Mouse (Mus musculus): Measurements from ENCODE around the gene Tmem151b. TPM values are rescaled to one million over a fixed set of nuclear protein-coding genes. Genes with fewer than 3 reads are reported as not detected.

The Tmem151b gene
- polyA plus RNA-seq, 1 experiment from 2014 or later: 1.4 TPM

DNA sequence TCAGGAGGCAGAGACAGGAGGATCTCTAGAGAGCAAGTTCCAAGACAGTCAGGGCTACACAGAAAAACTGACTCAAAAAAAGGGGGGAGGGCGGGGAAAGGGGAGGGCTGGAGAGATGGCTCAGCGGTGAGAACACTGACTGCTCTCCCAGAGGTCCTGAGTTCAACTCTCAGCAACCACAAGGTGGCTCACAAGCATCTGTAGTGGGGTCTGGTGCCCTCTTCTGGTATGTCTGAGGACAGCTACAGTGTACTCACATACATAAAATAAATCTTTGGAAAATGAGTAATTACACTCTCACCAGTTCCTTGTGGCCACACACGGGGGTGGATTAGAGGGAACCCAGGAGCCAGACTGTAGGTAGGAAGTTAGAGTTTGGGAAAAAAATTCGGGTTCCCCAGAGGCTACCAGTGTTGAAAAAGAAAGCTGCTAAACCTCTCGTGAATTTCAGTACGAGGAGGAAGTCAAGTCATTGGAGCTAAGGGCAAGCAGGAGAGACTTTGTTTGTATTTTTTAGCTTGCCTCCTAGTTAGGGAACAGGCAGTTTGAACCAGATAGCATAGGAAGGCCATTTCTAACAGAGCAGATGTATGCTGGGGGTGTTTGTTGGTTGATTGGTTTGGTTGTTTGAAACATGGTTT lies 33.4 kb upstream of the Tmem151b start:
- H3K36me3 ChIP-seq: peaks cover 19% of the 10 kb centered on the region
- no peak for ATAC-seq (ENCODE audit: extremely low read depth, insufficient number of reproducible peaks, low FRiP score, low TSS enrichment)
- H3K4me1 ChIP-seq: peaks cover 56% of the 10 kb centered on the region
- no peak overlapping the region for H3K9ac ChIP-seq
- H3K27me3 ChIP-seq (replicated peaks): no peaks in the 10 kb centered on the region
- WGBS: 62% methylated on average over 6 of the region's 6 CpGs
- H3K9me3 ChIP-seq: peaks cover 7% of the 10 kb centered on the region; the same call in 1 of the 2 replicates
- H3K4me2 ChIP-seq: no peak overlapping the region
- no peak overlapping the region for H3K4me3 ChIP-seq
- 0 out of 2 replicates have a peak overlapping the region, but pooled peaks have one; percentile 95 for H3K27ac ChIP-seq (replicated peaks)

DNA sequence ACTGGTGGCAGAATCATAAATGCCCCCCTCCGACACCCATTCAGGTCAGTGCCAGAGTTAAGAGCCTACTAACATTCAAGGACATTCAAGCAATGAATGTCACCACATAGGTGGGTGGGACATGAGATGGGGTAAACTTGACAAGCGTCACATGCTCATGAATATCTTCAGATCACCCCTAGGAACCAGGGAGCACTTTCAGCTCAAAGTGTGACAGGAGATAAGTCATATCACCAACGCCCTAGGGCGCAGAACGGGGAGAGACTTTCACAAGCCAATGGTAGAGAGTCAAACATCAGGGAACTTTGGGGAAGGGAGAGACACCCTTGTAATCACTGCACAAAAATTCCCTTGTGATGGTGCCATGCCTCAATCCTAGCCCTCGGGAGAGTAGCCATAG lies 32.7 kb upstream of the Tmem151b start:
- 68% methylated on average over 6 of the region's 6 CpGs for WGBS
- H3K4me2 ChIP-seq: no peak overlapping the region
- no peak for ATAC-seq (ENCODE audit: extremely low read depth, insufficient number of reproducible peaks, low FRiP score, low TSS enrichment)
- H3K4me1 ChIP-seq: peaks cover 59% of the 10 kb centered on the region
- H3K36me3 ChIP-seq: peaks cover 12% of the 10 kb centered on the region
- no peaks in the 10 kb centered on the region for H3K27me3 ChIP-seq (replicated peaks)
- no peak overlapping the region for H3K4me3 ChIP-seq
- peaks cover 7% of the 10 kb centered on the region; the same call in 1 of the 2 replicates for H3K9me3 ChIP-seq
- H3K27ac ChIP-seq (replicated peaks): peak overlapping the region; percentile 59; the same call in 1 of the 2 replicates
- no peak overlapping the region for H3K9ac ChIP-seq

DNA sequence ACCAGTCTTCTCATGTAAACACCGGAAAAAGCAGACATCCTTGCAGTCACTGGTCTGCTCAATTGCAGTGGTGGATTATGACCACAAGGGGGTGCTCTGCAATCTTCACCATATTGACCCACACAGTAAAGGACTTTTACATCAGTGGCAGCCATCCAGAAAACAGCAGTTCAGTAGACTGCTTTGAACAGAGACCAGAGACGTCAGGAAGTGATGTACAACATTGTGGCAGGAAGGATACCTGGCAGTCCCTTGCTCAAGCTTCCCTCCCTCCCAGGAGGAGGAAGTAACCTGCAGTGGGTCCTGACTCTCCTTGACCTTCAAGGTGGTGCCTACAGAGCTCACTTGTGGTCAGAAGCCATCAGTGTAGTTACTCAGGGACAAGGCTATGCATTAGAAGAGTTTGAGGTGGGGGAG lies 32.1 kb upstream of the Tmem151b start:
- WGBS: 12% methylated on average over 2 of the region's 2 CpGs
- Histone ChIP-seq H3K9me3 (peaks cover 3% of the 10 kb centered on the region; the same call in 1 of the 2 replicates), H3K27ac (replicated peaks) (peak overlapping the region; percentile 59), H3K4me3 (no peak overlapping the region), H3K36me3 (peaks cover 6% of the 10 kb centered on the region), H3K4me1 (peaks cover 59% of the 10 kb centered on the region), H3K4me2 (no peak overlapping the region), H3K27me3 (replicated peaks) (no peaks in the 10 kb centered on the region), H3K9ac (no peak overlapping the region)
- no peak for ATAC-seq (ENCODE audit: extremely low read depth, insufficient number of reproducible peaks, low FRiP score, low TSS enrichment)

- H3K9me3 ChIP-seq: no peaks in the 10 kb centered on the region
- peak overlapping the region; percentile 33; the same call in 1 of the 2 replicates for H3K9ac ChIP-seq
- WGBS: 32% methylated on average over 12 of the region's 12 CpGs
- 0 out of 2 replicates have a peak overlapping the region, but pooled peaks have one; percentile 4 for H3K4me2 ChIP-seq
- no peak overlapping the region for H3K4me3 ChIP-seq
- no peaks in the 10 kb centered on the region for H3K27me3 ChIP-seq (replicated peaks)
- peak overlapping the region; percentile 59 for H3K27ac ChIP-seq (replicated peaks)
- peaks cover under 1% of the 10 kb centered on the region; the same call in 1 of the 2 replicates for H3K36me3 ChIP-seq
- ATAC-seq (ENCODE audit: extremely low read depth, insufficient number of reproducible peaks, low FRiP score, low TSS enrichment): no peak
- peaks cover 56% of the 10 kb centered on the region for H3K4me1 ChIP-seq
These were observed 31.5 kb upstream of the Tmem151b start for GRCm38 (mm10) chr17:45580958-45581477.

- no peaks in the 10 kb centered on the region for H3K27me3 ChIP-seq (replicated peaks)
- no peak overlapping the region for H3K4me2 ChIP-seq
- no peaks in the 10 kb centered on the region for H3K9me3 ChIP-seq
- no peak for ATAC-seq (ENCODE audit: extremely low read depth, insufficient number of reproducible peaks, low FRiP score, low TSS enrichment)
- H3K4me1 ChIP-seq: peaks cover 52% of the 10 kb centered on the region
- 84% methylated on average over 4 of the region's 4 CpGs for WGBS
- no peaks in the 10 kb centered on the region for H3K36me3 ChIP-seq
- no peak overlapping the region for H3K27ac ChIP-seq (replicated peaks)
- no peak overlapping the region for H3K9ac ChIP-seq
- H3K4me3 ChIP-seq: no peak overlapping the region
These were observed 30.1 kb upstream of the Tmem151b start for GRCm38 (mm10) chr17:45579554-45579953.

DNA sequence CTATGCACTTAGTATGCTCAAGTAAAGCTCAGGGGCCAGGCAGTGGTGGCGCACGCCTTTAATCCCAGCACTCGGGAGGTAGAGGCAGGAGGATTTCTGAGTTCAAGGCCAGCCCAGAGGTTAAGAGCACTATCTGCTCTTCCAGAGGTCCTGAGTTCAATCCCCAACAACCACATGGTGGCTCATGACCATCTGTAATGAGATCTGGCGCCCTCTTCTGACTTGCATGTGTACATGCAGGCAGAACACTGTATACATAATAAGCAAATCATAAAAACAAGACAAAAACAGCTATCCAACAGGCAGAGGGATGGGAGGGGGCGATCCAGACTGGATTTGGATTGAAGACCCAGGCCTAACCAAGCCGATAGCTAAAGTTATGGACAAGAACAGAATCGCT lies 29.4 kb upstream of the Tmem151b start:
- WGBS: 70% methylated on average over 7 of the region's 7 CpGs
- Histone ChIP-seq H3K4me2 (no peak overlapping the region), H3K4me1 (peaks cover 49% of the 10 kb centered on the region), H3K9ac (peak overlapping the region; percentile 38; the same call in 1 of the 2 replicates), H3K27ac (replicated peaks) (peak overlapping the region; percentile 87), H3K9me3 (no peaks in the 10 kb centered on the region), H3K4me3 (no peak overlapping the region), H3K27me3 (replicated peaks) (no peaks in the 10 kb centered on the region), H3K36me3 (no peaks in the 10 kb centered on the region)
- ATAC-seq (ENCODE audit: extremely low read depth, insufficient number of reproducible peaks, low FRiP score, low TSS enrichment): no peak

DNA sequence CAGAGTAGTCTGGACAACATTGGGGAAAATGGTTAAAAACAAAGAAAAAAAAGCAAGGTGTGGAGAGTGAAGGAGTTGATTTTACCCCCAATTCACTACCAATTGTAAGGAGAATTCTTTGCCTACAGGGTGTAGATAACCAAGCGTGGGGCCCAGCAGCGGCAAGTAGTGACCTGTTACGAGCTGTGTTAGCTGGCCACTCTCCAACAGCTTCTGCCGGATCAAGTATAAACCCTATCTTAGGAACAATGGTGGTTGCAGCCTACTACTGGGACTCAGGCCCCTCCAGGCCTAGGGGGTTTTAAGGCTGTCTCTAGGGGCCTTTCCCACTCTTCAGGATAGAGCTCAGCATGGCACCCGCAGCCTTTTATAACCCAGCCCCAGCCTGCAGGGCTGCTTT lies 28.8 kb upstream of the Tmem151b start:
- Histone ChIP-seq H3K4me1 (peaks cover 43% of the 10 kb centered on the region), H3K27me3 (replicated peaks) (no peaks in the 10 kb centered on the region), H3K27ac (replicated peaks) (peak overlapping the region; percentile 87), H3K9ac (peak overlapping the region; percentile 38), H3K9me3 (no peaks in the 10 kb centered on the region), H3K4me3 (no peak overlapping the region), H3K4me2 (0 out of 2 replicates have a peak overlapping the region, but pooled peaks have one; percentile 10), H3K36me3 (no peaks in the 10 kb centered on the region)
- 17% methylated on average over 5 of the region's 5 CpGs for WGBS
- no peak for ATAC-seq (ENCODE audit: extremely low read depth, insufficient number of reproducible peaks, low FRiP score, low TSS enrichment)

- WGBS: 86% methylated on average over 8 of the region's 8 CpGs
- Histone ChIP-seq H3K27ac (replicated peaks) (peak overlapping the region; percentile 99), H3K9me3 (no peaks in the 10 kb centered on the region), H3K27me3 (replicated peaks) (no peaks in the 10 kb centered on the region), H3K4me2 (peak overlapping the region; percentile 87), H3K36me3 (peaks cover 19% of the 10 kb centered on the region), H3K4me1 (peaks cover 45% of the 10 kb centered on the region), H3K4me3 (peak overlapping the region; percentile 100), H3K9ac (peak overlapping the region; percentile 100)
- ATAC-seq (ENCODE audit: extremely low read depth, insufficient number of reproducible peaks, low FRiP score, low TSS enrichment): no peak
These were observed 25.8 kb upstream of the Tmem151b start for GRCm38 (mm10) chr17:45575123-45575897.

GRCm38 (mm10) chr17:45574129-45574761 lies 24.8 kb upstream of the Tmem151b start:
- peak overlapping the region; percentile 87 for H3K4me2 ChIP-seq
- no peaks in the 10 kb centered on the region for H3K9me3 ChIP-seq
- H3K27me3 ChIP-seq (replicated peaks): no peaks in the 10 kb centered on the region
- peak overlapping the region; percentile 100 for H3K9ac ChIP-seq
- WGBS: 3% methylated on average over 15 of the region's 17 CpGs
- H3K4me3 ChIP-seq: peak overlapping the region; percentile 100
- H3K36me3 ChIP-seq: peaks cover 29% of the 10 kb centered on the region
- ATAC-seq (ENCODE audit: extremely low read depth, insufficient number of reproducible peaks, low FRiP score, low TSS enrichment): 0 out of 2 replicates have a peak, but pooled peaks have one; percentile 2
- peak overlapping the region; percentile 99 for H3K27ac ChIP-seq (replicated peaks)
- peaks cover 55% of the 10 kb centered on the region for H3K4me1 ChIP-seq

- 1% methylated on average over 18 of the region's 18 CpGs for WGBS
- peak overlapping the region; percentile 99 for H3K27ac ChIP-seq (replicated peaks)
- no peaks in the 10 kb centered on the region for H3K9me3 ChIP-seq
- peak overlapping the region; percentile 87 for H3K4me2 ChIP-seq
- ATAC-seq (ENCODE audit: extremely low read depth, insufficient number of reproducible peaks, low FRiP score, low TSS enrichment): peak; percentile 54
- H3K4me3 ChIP-seq: peak overlapping the region; percentile 100
- peak overlapping the region; percentile 100 for H3K9ac ChIP-seq
- no peaks in the 10 kb centered on the region for H3K27me3 ChIP-seq (replicated peaks)
- peaks cover 34% of the 10 kb centered on the region for H3K36me3 ChIP-seq
- peaks cover 60% of the 10 kb centered on the region for H3K4me1 ChIP-seq
These were observed 24.3 kb upstream of the Tmem151b start for GRCm38 (mm10) chr17:45573780-45574123.

All from heart, embryonic 13.5 days (tissue).